Mouse (Mus musculus): Measurements from ENCODE around the gene Gnmt. TPM values are rescaled to one million over a fixed set of nuclear protein-coding genes. Genes with fewer than 3 reads are reported as not detected.

Gnmt gene
- total RNA-seq, 2 experiments from 2014 or later = 0.84 TPM; not detected in 1

Other genes starting within 250 kb of the Gnmt start
- 100 to 1,000 TPM; 130 to 135 TPM for gene Ttbk1, start 241.5 kb downstream of the Gnmt start, total RNA-seq (2021)
- 1 to 10 TPM; 2.8 TPM for gene Dnph1, start 232.5 kb downstream of the Gnmt start, total RNA-seq (2021)
- 10 to 100 TPM; 61.0 to 64.5 TPM for gene Cul9, start 182.8 kb downstream of the Gnmt start, total RNA-seq (2021)
- 10 to 100 TPM; 70.4 to 77.9 TPM for gene Srf, start 173.0 kb downstream of the Gnmt start, total RNA-seq (2021)
- gene Ptk7, start 99.7 kb downstream of the Gnmt start, total RNA-seq (2021) = 10 to 100 TPM in 1 of 2 experiments, 1 to 10 TPM in 1; 9.5 to 10.1 TPM
- 10 to 100 TPM; 24.3 to 26.2 TPM for gene Klc4, start 83.1 kb downstream of the Gnmt start, total RNA-seq (2021)
- 10 to 100 TPM; 51.8 to 53.0 TPM for gene Mrpl2, start 82.9 kb downstream of the Gnmt start, total RNA-seq (2021)
- 10 to 100 TPM; 26.1 to 27.1 TPM for gene Cul7, start 78.8 kb downstream of the Gnmt start, total RNA-seq (2021)
- 10 to 100 TPM; 17.1 to 17.2 TPM for gene Rrp36, start 54.8 kb downstream of the Gnmt start, total RNA-seq (2021)
- 100 to 1,000 TPM; 120 to 125 TPM for gene Mea1, start 50.4 kb downstream of the Gnmt start, total RNA-seq (2021)
- gene Klhdc3, start 48.3 kb downstream of the Gnmt start, total RNA-seq (2021) = 100 to 1,000 TPM; 190 to 207 TPM
- 10 to 100 TPM; 81.5 to 89.3 TPM for gene Ppp2r5d, start 24.1 kb downstream of the Gnmt start, total RNA-seq (2021)
- gene Pex6, start 17.7 kb downstream of the Gnmt start, total RNA-seq (2021) = 10 to 100 TPM; 50.8 to 58.9 TPM
- 10 to 100 TPM; 65.2 to 67.9 TPM for gene Cnpy3, start 23.0 kb upstream of the Gnmt start, total RNA-seq (2021)
- gene Ptcra, start 34.5 kb upstream of the Gnmt start, total RNA-seq (2021) = under 1 TPM in 1 of 2 experiments, not detected in 1; 0.28 TPM
- 1 to 10 TPM; 6.4 to 8.3 TPM for gene 2310039H08Rik, start 43.5 kb upstream of the Gnmt start, total RNA-seq (2021)
- 10 to 100 TPM; 48.2 to 53.2 TPM for gene Rpl7l1, start 53.5 kb upstream of the Gnmt start, total RNA-seq (2021)
- gene Bicral, start 129.3 kb upstream of the Gnmt start, total RNA-seq (2021) = 10 to 100 TPM; 53.2 to 58.9 TPM
- 10 to 100 TPM; 33.5 to 33.8 TPM for gene Tbcc, start 161.5 kb upstream of the Gnmt start, total RNA-seq (2021)
- not detected for gene Prph2, start 181.3 kb upstream of the Gnmt start, total RNA-seq (2021)

Measured in left cerebral cortex, adult 18-20 months (tissue).